Mouse (Mus musculus) cerebellum, postnatal 4 days (tissue): ENCODE measurements around the gene Itgbl1.
A peak's percentile ranks its signal among the peaks of the same experiment; 100 is the strongest.
"Not testable (repeated sequence)": the region's sequence is repeated elsewhere in the genome, so short reads cannot be mapped to it uniquely, and the experiment has no call there.

Experiments used
- DNase-seq, 2 experiments: peaks; one replicate each; pipeline ENCODE4 v3.0.0; 2022; ENCODE audit warnings: low spot score in 2 of 2, mixed read lengths in 1 of 2

The Itgbl1 gene

GRCm38 (mm10) chr14:123659921-123660385 is at the start of gene Itgbl1:
TSS of gene Itgbl1 (plus strand) at chr14:123659971.
- peak in 1 of 2 experiments; percentile 15 for DNase-seq

- no peak for DNase-seq
Observed at GRCm38 (mm10) chr14:123622969-123623368, 36.8 kb upstream of the Itgbl1 start.

- peak; percentile 31 to 59 for DNase-seq
Observed at GRCm38 (mm10) chr14:123626501-123627179, 33.1 kb upstream of the Itgbl1 start, which contains the start of gene Nalcn. TSS of gene Nalcn (minus strand) at chr14:123627144.

- DNase-seq = no peak
Observed at GRCm38 (mm10) chr14:123627180-123627562, 32.6 kb upstream of the Itgbl1 start.

DNA sequence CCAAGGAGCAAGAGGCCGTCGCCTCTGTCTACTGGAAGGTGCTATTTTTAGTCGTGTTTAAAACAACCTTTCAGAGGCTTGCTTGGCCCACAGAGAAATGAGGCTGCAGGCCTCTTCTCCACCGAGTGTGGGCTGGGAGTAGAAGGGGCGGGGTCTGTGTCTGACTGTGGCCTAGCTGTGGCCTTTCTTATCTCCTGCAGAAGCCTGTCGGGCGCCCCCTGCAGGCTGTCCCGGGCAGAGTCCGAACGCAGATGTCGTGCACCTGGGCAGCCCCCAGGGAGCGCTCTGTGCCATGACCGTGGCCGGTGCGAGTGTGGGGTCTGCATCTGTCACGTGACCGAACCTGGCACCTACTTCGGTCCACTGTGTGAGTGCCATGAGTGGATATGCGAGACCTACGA is 1.3 kb downstream of the Itgbl1 start:
- peak; percentile 29 to 56 for DNase-seq

DNA sequence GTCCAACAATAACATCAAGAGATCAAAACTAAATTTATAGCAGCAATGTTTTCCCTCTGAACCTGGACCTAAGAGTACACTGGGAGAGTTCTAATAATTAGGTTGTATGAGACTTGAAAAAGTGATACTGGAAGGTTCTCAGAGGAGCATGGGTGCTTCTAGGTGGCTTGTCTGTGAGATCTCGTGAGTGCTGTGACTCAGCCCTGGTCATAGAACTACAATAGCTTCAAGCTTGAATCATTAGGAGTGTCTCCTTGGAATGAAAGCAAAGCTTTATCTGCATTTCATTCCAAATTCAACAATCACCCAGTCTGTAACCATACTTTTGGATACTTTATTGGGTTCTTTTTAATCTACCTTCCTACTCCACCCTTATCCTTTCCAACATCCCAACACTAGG is 2.6 kb downstream of the Itgbl1 start:
- DNase-seq = no peak

DNA sequence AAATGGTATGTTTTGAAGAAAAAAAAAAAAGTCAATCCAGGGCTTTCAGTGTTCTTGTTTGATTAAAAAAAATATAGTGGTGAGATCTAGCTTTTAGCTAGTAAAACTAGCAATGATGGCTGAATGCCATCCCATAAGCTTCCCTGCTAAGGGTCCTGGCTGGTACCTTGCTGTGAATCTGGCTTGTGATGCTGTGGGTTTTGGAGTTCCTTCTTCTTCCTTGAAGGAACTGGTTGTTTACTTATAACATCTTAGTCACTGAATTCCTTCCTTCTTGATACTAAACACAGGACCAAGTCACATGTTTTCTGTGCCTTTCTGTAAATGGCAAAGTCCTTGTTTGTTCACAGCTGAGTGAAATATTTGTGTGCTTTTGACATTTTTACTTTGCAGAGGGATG is 3.4 kb downstream of the Itgbl1 start:
- no peak for DNase-seq

GRCm38 (mm10) chr14:123664451-123664850 is 4.7 kb downstream of the Itgbl1 start:
- DNase-seq = no peak

DNA sequence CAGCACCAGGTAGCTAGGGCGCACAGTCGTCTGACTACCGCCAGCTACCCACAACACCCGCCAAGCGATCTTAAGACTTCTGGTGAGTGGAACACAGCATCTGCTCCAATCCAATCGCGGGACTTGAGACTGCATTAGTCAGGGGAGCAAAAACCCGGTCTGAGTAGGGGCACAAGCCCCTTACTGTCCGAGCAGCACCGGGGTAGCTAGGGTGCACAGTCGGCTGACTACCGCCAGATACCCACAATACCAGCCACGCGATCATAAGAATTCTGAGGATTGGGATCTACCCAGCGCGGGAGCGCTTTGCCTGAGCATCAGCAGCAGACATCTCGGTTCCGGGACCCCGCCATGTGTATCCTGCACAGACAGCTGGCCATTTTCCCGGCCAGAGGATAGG is 11.3 kb downstream of the Itgbl1 start:
- DNase-seq = not testable (repeated sequence)

DNA sequence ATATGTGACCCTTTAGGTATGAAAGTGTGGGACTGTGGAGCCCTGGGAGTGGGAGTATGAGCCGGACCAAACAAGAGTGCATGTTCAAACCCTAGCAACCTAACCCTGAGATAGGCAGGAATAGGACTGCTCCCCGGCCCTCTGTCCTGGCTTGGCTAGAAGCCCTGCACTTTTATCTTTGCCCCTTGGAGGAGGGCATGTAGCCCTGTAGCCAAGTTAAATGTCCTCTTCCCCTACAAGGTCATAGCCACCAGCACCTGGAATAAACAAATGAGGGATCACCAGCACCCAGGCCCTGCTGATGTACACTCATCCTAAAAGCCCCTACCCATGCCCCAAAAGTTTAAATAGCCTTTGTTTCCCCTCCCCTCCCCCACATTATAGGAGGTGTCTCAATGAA is 18.3 kb downstream of the Itgbl1 start:
- DNase-seq = no peak

DNA sequence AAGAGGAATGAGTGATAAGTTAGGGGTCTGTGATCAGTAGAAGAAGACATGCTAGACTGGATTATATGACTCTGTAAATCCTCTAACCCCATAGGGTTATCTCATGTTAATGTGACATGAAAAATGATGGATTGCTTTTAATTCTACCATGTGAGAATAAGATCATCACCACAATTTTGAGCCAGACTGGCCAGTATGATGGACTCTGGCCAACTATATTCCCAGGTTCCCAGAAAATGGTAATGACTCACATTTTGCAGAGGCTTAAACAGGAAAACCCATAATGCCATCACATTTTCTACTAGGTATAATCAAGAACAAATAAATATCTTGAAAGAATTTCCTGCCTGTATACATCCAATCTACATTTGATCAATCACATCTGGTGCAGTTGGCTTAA is 55.0 kb downstream of the Itgbl1 start:
- no peak for DNase-seq

GRCm38 (mm10) chr14:123742055-123742454 is 82.3 kb downstream of the Itgbl1 start:
- DNase-seq = no peak

DNA sequence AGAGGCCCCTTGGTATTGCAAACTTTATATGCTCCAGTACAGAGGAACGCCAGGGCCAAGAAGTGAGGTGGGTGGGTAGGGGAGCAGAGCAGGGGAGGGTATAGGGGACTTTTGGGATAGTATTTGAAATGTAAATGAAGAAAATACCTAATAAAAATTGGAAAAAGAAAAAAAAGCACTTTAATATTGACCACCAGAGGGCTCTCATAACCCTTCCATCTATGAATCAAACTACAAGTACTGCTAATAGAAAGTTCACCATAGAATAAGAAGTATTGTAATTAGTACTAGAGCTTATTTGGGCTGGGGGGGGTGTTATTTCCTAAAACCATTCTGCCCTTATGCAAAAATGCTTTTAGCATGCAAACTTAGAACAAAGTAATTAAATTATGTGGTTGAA is 91.2 kb downstream of the Itgbl1 start:
- no peak for DNase-seq

- DNase-seq = no peak
Observed at GRCm38 (mm10) chr14:123759534-123759933, 99.8 kb downstream of the Itgbl1 start.

- DNase-seq = no peak
Observed at GRCm38 (mm10) chr14:123760079-123760478, 100.3 kb downstream of the Itgbl1 start.

GRCm38 (mm10) chr14:123801744-123802143 is 142.0 kb downstream of the Itgbl1 start:
- DNase-seq = no peak

DNA sequence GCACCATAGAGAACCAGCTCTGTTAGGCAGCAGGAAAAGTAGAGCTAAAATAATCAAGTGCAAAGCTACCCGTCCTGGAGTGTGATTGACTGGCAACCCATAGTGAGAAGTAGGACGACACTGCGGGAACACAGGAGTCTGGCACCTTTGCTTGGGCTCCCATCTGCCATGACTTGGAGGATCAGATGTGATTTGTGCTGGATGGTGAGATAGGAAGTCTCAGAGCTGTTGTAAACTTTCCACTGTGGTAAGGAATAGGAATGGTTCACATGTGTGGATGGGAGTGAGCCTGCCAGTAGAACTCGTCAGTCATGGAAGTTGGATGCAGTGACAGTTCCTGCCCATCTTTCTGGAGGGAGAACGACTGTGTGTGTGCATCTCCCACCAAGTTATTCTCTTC is 177.9 kb downstream of the Itgbl1 start:
- no peak for DNase-seq

DNA sequence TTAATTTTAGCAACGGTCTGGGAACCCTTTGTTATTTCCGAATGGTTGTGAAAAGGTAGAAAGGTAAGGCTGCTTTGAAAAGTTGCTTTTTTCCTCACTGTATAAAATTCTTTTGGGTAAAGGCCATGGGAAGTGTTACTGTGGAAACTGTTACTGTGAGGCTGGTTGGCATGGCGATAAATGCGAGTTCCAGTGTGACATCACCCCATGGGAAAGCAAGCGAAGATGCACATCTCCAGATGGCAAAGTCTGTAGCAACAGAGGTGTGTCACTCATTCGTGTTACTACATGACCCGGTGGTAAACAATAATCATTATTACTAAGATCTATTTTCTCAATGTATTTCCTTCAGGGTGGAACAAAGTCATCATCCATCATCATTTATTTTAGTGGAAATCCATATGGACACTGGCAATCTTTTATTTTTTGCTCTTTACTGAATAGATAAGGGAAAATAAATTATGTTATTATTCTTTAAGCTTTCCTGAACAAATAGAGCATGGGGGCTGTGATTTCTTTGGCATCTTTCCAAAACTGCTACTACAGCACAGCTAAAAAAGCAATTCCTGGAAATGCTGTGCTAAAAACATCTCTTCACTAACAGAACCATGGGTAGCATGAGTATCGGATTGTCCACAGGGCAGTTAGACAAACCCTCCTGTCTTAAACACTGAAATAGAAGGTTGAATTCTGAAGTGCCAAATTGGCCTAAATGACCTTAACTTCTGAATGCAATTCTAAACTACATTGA is 184.1 kb downstream of the Itgbl1 start:
- DNase-seq = no peak

- no peak for DNase-seq
Observed at GRCm38 (mm10) chr14:123864531-123864930, 204.8 kb downstream of the Itgbl1 start.

DNA sequence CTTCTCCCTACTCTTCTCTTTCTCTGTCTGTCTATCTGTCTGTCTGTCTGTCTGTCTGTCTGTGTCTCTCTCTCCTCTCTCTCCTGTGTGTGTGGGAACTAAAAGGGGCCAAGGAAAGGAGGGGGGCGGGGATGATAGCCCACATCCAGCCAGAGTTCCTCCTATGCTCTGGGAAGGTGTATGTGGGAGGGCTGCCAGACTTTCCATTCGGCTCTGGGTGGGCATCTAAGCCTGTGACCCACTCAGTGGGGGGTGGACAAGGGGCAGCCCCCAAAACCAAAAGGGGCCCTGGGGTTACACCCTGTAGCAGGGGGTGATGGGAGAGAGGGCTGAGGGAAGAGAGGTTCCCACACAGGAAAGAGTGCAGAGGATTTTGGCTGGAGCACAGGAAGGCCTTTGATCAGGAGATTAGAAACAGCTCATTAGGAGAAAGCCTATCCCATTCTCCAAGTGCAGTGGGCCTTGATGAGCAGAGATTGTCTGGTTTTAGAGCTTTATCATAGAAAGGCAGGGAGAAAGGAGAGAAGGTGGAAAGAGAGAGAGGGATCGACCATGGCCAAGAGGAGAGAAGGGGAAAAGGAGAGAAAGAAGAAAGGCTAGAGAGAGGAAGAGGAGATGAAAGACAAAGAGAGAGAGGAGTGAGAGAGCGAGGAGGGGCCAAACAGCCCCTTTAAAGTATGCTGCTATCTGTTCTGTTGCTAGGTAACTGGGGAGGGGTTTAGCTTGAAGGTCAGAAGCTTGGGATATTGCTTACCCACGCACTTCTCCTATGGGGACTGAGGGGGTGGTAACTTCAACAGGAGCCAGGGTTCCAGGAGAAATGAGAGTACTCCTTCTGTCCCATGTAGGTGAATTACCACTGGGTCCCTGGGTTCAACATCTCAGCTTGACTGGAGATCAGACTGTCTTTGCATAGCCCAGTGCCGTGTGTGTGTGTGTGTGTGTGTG is 206.3 kb downstream of the Itgbl1 start:
- no peak for DNase-seq

GRCm38 (mm10) chr14:123927903-123928302 is 268.1 kb downstream of the Itgbl1 start:
- DNase-seq = no peak

- DNase-seq = no peak
Observed at GRCm38 (mm10) chr14:123966531-123966930, 306.8 kb downstream of the Itgbl1 start.
